Mouse (Mus musculus) hindbrain, embryonic 14.5 days (tissue): ENCODE data around the gene Lyplal1. TPM values are rescaled to one million over a fixed set of nuclear protein-coding genes. Genes with fewer than 3 reads are reported as not detected.

Experiments used
- ATAC-seq: fragments of 200-750 bp; cut with Nextera tagmentation; 2 replicates; pipeline ENCODE4 v1.8.0; 2017; ENCODE audit warnings: moderate number of reproducible peaks, mild to moderate bottlenecking, moderate TSS enrichment, moderate library complexity; ENCODE audit not compliant: low FRiP score
- DNase-seq: peaks from one replicate; pipeline ENCODE4 v3.0.0-alpha.2; 2015; ENCODE audit warnings: low spot score
- H3K27ac ChIP-seq: fragments of 300-500 bp; sonication (generic); 2 replicates; pipeline ENCODE4 v1.5.1; 2014; ENCODE audit warnings: mild to moderate bottlenecking, moderate library complexity
- H3K27me3 ChIP-seq: fragments of 300-500 bp; sonication (generic); 2 replicates; pipeline ENCODE4 v1.6.1; 2014; ENCODE audit warnings: mild to moderate bottlenecking, low read length, mixed read lengths; ENCODE audit not compliant: control insufficient read depth, insufficient read depth
- H3K36me3 ChIP-seq: fragments of 300-500 bp; sonication (generic); replicated peaks from 2 replicates; pipeline ENCODE4 v1.6.1; 2014; ENCODE audit not compliant: control insufficient read depth, insufficient read depth
- H3K4me1 ChIP-seq: fragments of 300-500 bp; sonication (generic); replicated peaks from 2 replicates; pipeline ENCODE4 v1.6.1; 2014; ENCODE audit warnings: antibody characterized with exemption, low read length, mixed read lengths; ENCODE audit not compliant: control insufficient read depth, insufficient read depth
- H3K4me2 ChIP-seq: fragments of 300-500 bp; sonication (generic); replicated peaks from 2 replicates; pipeline ENCODE4 v1.6.1; 2014; ENCODE audit warnings: mild to moderate bottlenecking, moderate library complexity
- H3K4me3 ChIP-seq: fragments of 300-500 bp; sonication (generic); replicated peaks from 2 replicates; pipeline ENCODE4 v1.5.1; 2014; ENCODE audit warnings: mild to moderate bottlenecking, low read length
- H3K9ac ChIP-seq: fragments of 300-500 bp; sonication (generic); 2 replicates; pipeline ENCODE4 v1.6.1; 2014
- H3K9me3 ChIP-seq: fragments of 300-500 bp; sonication (generic); 2 replicates; pipeline ENCODE4 v1.6.1; 2016; ENCODE audit warnings: low read length; ENCODE audit not compliant: control insufficient read depth
- WGBS: fragments of 180-500 bp; shearing (Covaris S2); extraction: QIAGEN DNeasy Blood & Tissue Kit; methylation state at CpG from one replicate; pipeline ENCODE4 v1.1.7; 2014; 5-methylcytosine and 5-hydroxymethylcytosine counted together
- polyA plus RNA-seq: library from polyadenylated mRNA; unstranded; fragments of >200 nt; fragmentation: Nextera tagmentation; extraction: Ambion mirVana; gene quantifications from 2 replicates; pipeline ENCODE4 v1.2.1, GENCODE M21; 2014

The Lyplal1 gene
- polyA plus RNA-seq, 1 experiment from 2014 or later, result 18.4 TPM

DNA sequence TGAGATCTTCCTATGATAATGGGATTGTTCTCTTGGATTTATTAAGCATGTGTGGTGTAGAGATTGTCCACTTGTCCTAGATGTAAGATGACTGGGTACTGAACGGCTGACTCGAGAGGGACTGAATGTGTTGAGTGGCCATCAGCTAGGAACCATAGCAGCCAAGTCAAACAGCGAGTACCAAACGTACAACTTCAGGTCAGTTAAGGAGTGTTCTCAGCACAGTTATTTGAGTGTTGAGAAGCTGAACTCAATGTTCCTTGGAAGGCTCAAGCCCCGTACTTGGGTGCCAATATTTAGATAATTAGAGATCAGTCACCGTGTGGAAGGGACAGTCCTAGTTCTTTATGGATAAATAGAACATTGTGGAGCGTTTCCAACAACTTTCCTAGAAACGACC is 11.8 kb upstream of the Lyplal1 start:
- H3K9me3 ChIP-seq, result no peaks in the 10 kb centered on the region
- ATAC-seq (no peak), DNase-seq (no peak)
- H3K4me2 ChIP-seq, result no peak overlapping the region
- no peak overlapping the region for H3K27ac ChIP-seq
- no peaks in the 10 kb centered on the region for H3K27me3 ChIP-seq
- H3K9ac ChIP-seq, result no peak overlapping the region
- no peaks in the 10 kb centered on the region for H3K4me1 ChIP-seq
- 95% methylated on average over 8 of the region's 8 CpGs for WGBS
- no peaks in the 10 kb centered on the region for H3K36me3 ChIP-seq
- H3K4me3 ChIP-seq, result no peak overlapping the region

DNA sequence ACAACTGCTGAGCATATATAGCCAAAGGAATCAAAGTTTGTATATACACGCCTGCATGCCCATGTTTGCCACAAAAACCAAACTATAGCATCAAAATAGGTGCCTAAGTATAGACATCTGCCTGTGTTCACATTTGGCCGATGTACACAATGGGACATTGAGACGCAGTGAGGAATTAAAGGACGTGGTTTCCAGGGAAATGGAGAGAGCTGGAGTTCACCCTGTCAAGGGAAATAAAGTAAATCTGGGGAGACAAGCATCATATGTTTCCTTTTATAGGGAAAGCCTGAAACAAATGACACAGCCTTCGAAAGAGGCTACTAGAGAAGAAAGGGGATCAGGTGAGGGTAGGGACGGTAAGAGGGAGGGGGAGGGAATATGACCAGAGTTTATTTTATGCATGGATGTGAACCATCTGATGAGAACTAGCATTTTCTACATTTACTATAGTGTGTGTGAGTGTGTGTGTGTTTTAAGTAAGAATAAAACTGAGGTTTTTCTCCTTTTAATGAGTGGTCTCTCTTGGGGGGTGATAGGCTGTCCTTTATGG is 9.3 kb upstream of the Lyplal1 start:
- Histone ChIP-seq H3K27ac (no peak overlapping the region), H3K27me3 (no peaks in the 10 kb centered on the region), H3K4me2 (no peak overlapping the region), H3K9me3 (no peaks in the 10 kb centered on the region), H3K4me1 (no peaks in the 10 kb centered on the region), H3K4me3 (no peak overlapping the region), H3K36me3 (no peaks in the 10 kb centered on the region), H3K9ac (no peak overlapping the region)
- 63% methylated on average over 6 of the region's 6 CpGs for WGBS
- ATAC-seq, result no peak
- no peak for DNase-seq

DNA sequence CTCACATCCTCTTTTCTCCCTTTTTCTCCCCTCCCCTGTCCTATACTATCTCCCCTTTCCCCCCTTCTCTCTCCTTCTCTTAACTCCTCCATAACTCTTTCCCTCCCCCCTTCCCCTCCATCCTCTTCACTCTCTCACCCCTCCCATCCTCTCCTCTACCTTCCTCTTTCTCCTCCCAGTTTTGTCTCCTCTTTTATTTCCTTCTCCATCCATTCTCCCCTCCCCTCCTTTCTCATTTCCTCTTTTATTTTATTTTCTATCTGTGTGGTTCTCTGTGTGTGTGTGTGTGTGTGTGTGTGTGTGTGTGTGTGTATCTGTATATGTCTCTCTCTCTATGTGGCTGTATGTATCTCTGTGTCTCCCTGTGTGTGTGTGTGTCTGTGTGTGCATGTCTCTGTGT is 6.6 kb upstream of the Lyplal1 start:
- H3K27me3 ChIP-seq, result no peaks in the 10 kb centered on the region
- no peaks in the 10 kb centered on the region for H3K9me3 ChIP-seq
- DNase-seq (no peak), ATAC-seq (no peak)
- H3K27ac ChIP-seq, result no peak overlapping the region
- H3K4me2 ChIP-seq, result no peak overlapping the region
- no peak overlapping the region for H3K4me3 ChIP-seq
- no peak overlapping the region for H3K9ac ChIP-seq
- no peaks in the 10 kb centered on the region for H3K4me1 ChIP-seq
- no peaks in the 10 kb centered on the region for H3K36me3 ChIP-seq

DNA sequence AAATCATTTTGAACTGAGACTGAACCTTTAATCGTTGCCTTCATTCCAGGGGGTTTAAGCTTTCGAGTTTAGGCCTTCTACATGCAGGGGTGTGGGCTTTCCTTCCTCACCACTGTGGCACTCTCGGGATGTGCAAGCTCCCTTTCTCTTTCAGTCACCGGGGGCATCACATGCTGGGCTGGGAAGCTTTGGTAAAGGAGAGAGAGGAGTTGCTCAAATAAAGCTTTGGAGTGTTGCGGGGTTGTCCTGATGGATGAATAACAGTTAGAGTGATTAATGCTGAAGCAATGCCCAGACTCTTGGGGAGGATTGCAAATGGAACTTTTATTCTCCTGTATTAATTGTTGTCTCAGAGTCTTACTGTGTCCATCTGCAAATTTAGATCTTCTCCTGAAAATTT is 2.7 kb upstream of the Lyplal1 start:
- H3K4me1 ChIP-seq, result peaks cover 4% of the 10 kb centered on the region
- 49% methylated on average over 5 of the region's 5 CpGs for WGBS
- no peaks in the 10 kb centered on the region for H3K9me3 ChIP-seq
- DNase-seq (no peak), ATAC-seq (no peak)
- no peak overlapping the region for H3K27ac ChIP-seq
- H3K9ac ChIP-seq, result no peak overlapping the region
- H3K36me3 ChIP-seq, result no peaks in the 10 kb centered on the region
- no peak overlapping the region for H3K4me2 ChIP-seq
- H3K4me3 ChIP-seq, result no peak overlapping the region
- H3K27me3 ChIP-seq, result no peaks in the 10 kb centered on the region

DNA sequence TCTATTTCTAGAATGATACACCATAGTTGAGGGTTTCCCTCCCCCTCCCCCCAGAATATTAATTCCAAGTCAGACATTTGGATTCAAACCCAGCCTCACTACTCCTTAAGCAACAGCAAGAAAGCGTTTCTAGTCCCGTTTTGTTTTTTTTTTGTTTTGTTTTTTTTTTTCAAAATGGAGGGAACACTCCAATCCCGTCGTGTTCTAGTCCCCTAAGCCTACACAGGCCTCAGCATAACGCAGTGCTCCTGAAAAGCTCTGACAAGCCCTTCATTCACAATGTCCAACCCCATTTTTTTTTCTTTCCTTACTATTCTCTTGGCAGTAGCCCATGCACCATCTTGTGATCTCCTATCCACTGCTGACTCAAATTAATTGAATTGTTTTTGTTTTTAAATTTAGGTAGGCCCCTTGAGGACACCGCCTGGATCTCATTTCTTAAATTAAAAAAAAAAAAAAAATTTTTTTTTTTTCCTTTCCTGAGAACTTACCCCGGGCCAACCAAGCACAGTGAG is 967 bp downstream of the Lyplal1 start:
- 69% methylated on average over 7 of the region's 7 CpGs for WGBS
- no peak for ATAC-seq
- Histone ChIP-seq H3K9ac (peak overlapping the region; percentile 90), H3K9me3 (peaks cover 4% of the 10 kb centered on the region; the same call in 1 of the 2 replicates), H3K4me3 (peak overlapping the region; percentile 63), H3K4me1 (peaks cover 4% of the 10 kb centered on the region), H3K36me3 (peaks cover 9% of the 10 kb centered on the region), H3K4me2 (peak overlapping the region; percentile 70), H3K27ac (peak overlapping the region; percentile 91), H3K27me3 (no peaks in the 10 kb centered on the region)
- DNase-seq, result no peak

DNA sequence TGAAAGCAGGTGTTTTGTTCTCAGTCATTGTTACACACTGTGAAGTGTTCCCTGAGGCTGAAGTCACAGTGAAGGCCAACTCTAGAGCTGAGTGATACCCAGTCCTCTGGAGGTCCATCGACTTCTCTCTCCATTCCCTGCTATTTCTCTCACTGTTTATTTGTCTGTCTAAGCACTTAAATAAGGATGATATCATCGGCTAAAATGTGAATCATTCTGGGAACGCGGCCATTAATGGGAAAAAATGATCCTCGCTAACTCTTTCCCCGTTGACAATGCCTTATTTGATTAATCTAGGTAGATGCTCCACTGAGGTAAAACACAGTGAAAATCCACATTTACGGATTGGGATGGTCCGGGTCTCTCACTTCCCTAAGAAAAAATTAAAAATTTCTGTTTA is 14.8 kb downstream of the Lyplal1 start:
- Histone ChIP-seq H3K4me2 (no peak overlapping the region), H3K4me3 (no peak overlapping the region), H3K36me3 (no peaks in the 10 kb centered on the region), H3K27me3 (no peaks in the 10 kb centered on the region), H3K27ac (no peak overlapping the region), H3K9ac (no peak overlapping the region), H3K4me1 (no peaks in the 10 kb centered on the region), H3K9me3 (no peaks in the 10 kb centered on the region)
- 92% methylated on average over 8 of the region's 8 CpGs for WGBS
- DNase-seq (no peak), ATAC-seq (no peak)

DNA sequence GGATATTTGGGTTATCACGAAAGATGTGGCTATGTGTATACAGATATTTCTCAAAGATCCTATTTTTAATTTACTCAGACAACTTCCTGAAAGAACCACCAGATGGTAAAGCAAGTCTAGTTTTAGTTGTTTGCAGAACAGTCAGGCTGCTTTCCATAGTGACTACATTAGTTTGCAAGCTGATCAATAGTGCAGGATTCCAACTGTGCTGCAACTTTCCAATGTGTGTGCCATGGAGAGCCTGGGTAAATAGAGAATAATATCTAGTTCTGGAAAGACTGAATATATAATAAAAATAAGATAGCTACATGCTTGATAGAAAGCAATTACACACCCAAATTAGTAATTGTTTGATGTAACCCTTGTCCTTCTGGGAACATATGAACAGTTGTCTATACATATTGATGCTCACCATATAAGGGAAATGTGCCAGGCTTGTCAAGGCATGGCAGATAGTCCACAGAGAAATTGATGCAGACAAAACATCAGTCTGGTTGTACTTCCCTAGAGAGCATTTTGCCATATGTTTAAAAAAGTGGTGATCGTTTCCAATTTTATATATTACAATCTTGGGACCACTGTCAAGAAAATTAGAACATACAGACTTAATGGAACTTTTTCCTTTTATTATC is 50.7 kb downstream of the Lyplal1 start:
- whole genome bisulfite sequencing, result 74% methylated on average over 2 of the region's 2 CpGs
- no peak overlapping the region for H3K9ac ChIP-seq
- ATAC-seq (no peak), DNase-seq (no peak)
- H3K27ac ChIP-seq, result no peak overlapping the region
- no peaks in the 10 kb centered on the region for H3K36me3 ChIP-seq
- H3K4me3 ChIP-seq, result no peak overlapping the region
- no peak overlapping the region for H3K4me2 ChIP-seq
- no peaks in the 10 kb centered on the region for H3K4me1 ChIP-seq
- H3K9me3 ChIP-seq, result 0 out of 2 replicates have a peak, but pooled peaks cover 6% of the 10 kb centered on the region
- no peaks in the 10 kb centered on the region for H3K27me3 ChIP-seq

DNA sequence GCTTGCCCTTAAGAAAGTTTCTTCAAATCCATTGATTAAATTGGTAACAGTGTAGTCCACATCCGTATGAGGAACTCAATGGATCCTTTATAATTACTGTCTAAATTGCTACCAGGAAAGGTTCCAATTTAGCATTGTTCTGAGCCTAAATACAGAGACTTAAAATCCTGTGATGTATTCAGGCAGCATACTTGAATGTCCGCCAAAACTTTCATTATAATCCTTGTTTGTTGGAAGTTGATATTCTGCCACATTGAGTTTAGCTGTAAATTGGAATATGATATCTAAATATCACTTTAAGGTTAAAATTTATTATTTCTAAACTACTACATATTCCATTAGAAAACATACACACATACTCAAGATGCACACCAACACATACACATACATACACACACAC is 57.1 kb downstream of the Lyplal1 start:
- H3K4me3 ChIP-seq, result no peak overlapping the region
- ATAC-seq, result no peak
- 80% methylated on average over 2 of the region's 2 CpGs for WGBS
- no peaks in the 10 kb centered on the region for H3K27me3 ChIP-seq
- no peak for DNase-seq
- no peaks in the 10 kb centered on the region for H3K4me1 ChIP-seq
- no peak overlapping the region for H3K9ac ChIP-seq
- no peaks in the 10 kb centered on the region for H3K9me3 ChIP-seq
- H3K27ac ChIP-seq, result no peak overlapping the region
- H3K36me3 ChIP-seq, result no peaks in the 10 kb centered on the region
- no peak overlapping the region for H3K4me2 ChIP-seq

DNA sequence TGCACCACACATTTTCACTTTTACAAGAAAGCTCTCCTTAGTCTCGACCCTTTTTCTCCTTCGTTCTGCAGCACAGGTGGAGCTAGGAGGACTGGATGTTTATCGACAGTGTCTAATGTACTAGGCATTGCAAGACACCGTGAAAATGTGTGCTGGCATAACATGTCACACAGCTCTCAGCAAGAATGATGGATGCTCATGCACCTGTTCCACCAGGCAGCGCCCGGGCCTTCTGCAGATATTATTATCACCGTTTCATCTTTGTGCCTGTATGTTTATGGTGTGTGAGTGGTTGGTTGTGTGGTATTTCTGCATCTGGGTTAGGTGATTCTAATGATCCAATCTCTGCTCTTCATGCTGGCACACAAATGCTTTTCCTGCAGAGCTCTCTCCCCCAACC is 62.9 kb downstream of the Lyplal1 start:
- H3K27me3 ChIP-seq, result no peaks in the 10 kb centered on the region
- no peaks in the 10 kb centered on the region for H3K9me3 ChIP-seq
- DNase-seq, result no peak
- no peak overlapping the region for H3K4me3 ChIP-seq
- H3K9ac ChIP-seq, result no peak overlapping the region
- no peaks in the 10 kb centered on the region for H3K4me1 ChIP-seq
- no peak overlapping the region for H3K4me2 ChIP-seq
- WGBS, result 84% methylated on average over 7 of the region's 7 CpGs
- H3K27ac ChIP-seq, result no peak overlapping the region
- no peak for ATAC-seq
- no peaks in the 10 kb centered on the region for H3K36me3 ChIP-seq
